Mouse (Mus musculus): ENCODE data around the gene Gpatch1.

- TF ChIP-seq CTCF (IDR thresholded peaks at IDR 0.05; ENCODE audit: low read depth), result no peak
- no peak for TF ChIP-seq EP300 (IDR thresholded peaks at IDR 0.05; ENCODE audit: low read depth)
Measured at GRCm38 (mm10) chr7:35334527-35335452, 16.6 kb upstream of the Gpatch1 start.
